Mouse (Mus musculus) adrenal gland, postnatal 4 days (tissue): ENCODE results near the gene Tollip. TPM values are rescaled to one million over a fixed set of nuclear protein-coding genes. Genes with fewer than 3 reads are reported as not detected.

ENCODE experiments used
- DNase-seq, 2 experiments: peaks; one replicate each; pipeline ENCODE4 v3.0.0; 2021 to 2022; ENCODE audit warnings: low spot score in 2 of 2, mixed read lengths in 2 of 2
- long read RNA-seq, 2 experiments: library from polyadenylated mRNA; stranded (forward); transcript quantifications; one replicate each; pipeline ENCODE4 v2.0.0; 2021
- total RNA-seq, 2 experiments: library from RNA; stranded (reverse); gene quantifications; 2 replicates each; pipeline ENCODE4 v1.2.3; 2021

The Tollip gene
- 10 to 100 TPM; 54.1 to 57.8 TPM for total RNA-seq
- long read RNA-seq, experiment 1, transcript Tollip-201 (6 exons, 3,788 nt) = major isoform, 53 of 67 reads
- long read RNA-seq, experiment 1, partial matches to known transcripts = 1 of 67 reads
- long read RNA-seq, experiment 1, other reads (novel, unspliced or antisense) = 10 of 67 reads
- long read RNA-seq, experiment 2, transcript Tollip-201 (6 exons, 3,788 nt) = major isoform, 77 of 120 reads
- long read RNA-seq, experiment 2, partial matches to known transcripts = 16 of 120 reads
- long read RNA-seq, experiment 2, other reads (novel, unspliced or antisense) = 23 of 120 reads

DNA sequence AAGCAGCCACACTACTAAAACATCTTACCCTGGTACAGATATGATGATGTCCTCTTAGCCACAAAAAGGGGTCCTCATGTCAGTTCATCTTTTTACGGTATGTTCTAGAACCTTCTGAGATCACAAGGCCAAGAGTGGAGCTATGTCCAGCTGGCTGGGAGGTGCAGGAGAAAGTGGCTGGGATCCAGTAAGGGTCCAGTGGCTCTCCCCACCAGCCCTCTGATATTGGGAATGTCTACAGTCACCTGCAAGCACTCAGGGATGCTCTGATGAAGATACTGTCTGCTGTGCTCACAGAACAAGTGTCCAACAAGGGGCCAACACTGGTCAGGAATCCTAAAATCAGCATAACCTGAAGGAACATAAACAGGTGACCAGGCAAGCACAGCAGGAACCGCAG, at the start of gene Tollip:
Gene Tollip, minus strand, starts transcription at position 101 of the 400 bp plus-strand sequence.
- DNase-seq = no peak

- DNase-seq = no peak
These were observed 48.0 kb upstream of the Tollip start for GRCm38 (mm10) chr7:141966281-141966680.

DNA sequence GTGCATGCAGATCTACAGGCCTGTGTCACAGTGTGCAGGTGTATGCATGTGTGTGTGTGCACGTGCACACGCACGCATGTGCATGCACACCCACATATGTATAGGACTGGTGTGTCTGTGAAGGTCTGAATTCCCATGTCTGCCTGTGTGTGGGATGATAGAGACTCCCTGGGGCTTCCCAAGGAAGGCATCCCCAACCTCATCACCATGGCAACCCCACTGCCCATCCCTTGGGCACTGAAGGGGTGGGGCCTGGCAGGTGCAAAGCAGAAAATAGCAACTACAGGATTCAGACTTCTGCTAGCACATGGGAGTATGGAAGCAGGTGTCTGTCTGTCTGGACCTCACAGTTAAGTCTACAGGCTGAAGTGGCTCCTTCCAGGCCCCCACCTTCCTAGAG, 44.2 kb upstream of the Tollip start:
- DNase-seq = no peak

- DNase-seq = no peak
These were observed 43.2 kb upstream of the Tollip start for GRCm38 (mm10) chr7:141961491-141961890.

DNA sequence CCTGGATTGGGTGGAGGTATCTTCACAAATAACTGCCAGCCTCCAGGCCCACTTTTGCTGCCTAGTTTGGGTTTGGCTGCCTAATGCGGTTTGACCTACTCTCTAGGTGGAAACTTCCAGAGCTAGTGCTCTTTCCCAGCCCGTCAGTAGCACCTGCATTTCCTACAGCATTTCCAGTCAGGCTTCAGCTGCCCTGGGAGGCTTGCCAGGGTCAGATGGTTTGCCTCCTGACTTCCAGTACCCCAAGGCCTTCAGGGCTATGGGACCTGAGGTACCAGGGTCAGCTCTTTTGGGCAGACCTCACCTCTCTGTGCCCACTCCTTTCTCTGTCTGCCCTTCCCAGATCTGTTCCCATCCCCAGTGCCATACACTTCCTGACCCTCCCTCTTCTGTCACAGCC, 42.6 kb upstream of the Tollip start:
- DNase-seq = no peak

DNA sequence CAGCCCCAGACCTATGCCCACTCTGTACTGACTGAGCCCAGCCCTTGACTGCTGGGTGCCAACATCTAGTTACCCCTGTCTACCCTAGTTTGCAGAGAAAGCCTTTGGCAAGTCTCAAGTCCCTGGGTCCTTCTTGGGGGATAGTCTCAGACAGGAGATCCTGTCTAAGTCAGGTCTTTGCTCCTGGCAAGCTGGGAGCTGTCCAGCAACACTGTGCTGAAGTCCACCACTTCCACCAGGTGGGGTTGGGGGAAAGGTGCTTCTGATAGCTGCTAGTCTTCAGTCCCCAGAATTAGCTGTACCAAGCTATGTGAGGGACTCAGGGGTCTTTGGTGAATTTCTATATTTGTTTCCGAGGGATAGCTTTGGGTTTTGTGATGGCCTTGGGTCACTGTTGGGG, 40.8 kb upstream of the Tollip start:
- DNase-seq = no peak

- DNase-seq = no peak
These were observed 39.9 kb upstream of the Tollip start for GRCm38 (mm10) chr7:141958211-141958610.

GRCm38 (mm10) chr7:141957524-141958051, 39.3 kb upstream of the Tollip start:
- no peak for DNase-seq

DNA sequence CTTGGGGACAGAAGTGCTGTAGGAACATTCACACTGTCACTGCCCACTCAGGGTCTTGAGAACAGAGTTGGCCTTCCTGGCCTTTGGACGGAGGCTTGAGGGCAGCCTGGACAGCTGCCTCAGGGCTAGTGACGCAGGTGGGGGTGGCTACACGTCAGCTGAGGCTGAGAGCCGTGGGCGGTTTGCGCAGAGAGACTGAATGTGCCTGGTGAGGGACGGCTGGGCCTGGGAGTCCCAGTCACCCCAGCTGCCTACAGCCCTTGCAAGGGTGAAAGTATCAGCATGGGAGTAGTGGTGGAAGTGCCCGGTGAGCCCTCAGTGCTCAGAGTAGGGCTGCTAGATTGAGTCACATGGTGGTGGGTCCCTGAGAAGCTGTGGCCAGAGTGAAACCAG, 37.9 kb upstream of the Tollip start:
- DNase-seq = no peak

GRCm38 (mm10) chr7:141955565-141956173, 37.4 kb upstream of the Tollip start:
- no peak for DNase-seq

DNA sequence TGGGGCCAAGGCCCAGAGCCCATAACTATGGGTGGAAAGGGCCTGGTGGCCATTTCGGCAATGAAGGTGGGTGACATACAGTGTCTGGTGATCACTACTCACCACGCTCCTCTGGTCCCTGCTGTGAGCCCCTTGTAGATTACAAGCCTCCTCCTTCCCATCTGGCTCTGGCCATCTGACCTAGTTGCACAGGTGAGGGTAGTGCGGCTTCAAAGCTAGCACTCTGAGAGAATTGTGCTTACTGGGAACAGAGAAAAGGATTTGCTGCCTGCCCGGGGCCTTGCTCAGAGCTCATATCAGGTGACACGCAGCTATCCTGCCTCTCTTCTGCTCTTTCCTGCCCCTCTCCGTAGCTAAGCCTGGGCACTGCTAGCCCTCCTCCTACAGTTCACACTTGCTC, 35.3 kb upstream of the Tollip start:
- no peak for DNase-seq

DNA sequence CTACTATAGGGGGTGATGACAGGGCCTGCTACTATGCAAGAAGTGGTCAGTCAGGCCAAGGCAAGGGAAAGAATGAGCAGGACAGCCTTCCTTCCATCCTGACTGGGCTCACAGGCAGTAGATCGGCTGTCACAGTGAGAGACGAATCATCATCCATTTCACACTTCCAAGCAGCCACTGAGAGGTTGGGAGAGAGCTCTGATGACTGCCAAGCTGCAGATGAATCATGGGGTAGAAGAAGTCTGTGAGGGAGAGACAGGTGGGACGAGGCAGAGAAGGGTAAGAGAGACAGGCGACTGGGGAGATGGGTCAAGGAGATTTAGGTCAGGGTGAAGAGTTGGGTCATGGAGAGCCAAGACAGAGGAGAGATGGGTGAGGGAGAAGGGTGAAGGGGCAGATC, 34.6 kb upstream of the Tollip start:
- no peak for DNase-seq

GRCm38 (mm10) chr7:141951821-141952220, 33.5 kb upstream of the Tollip start:
- DNase-seq = no peak

- DNase-seq = no peak
These were observed 32.1 kb upstream of the Tollip start for GRCm38 (mm10) chr7:141950104-141951013.

GRCm38 (mm10) chr7:141949799-141950103, 31.4 kb upstream of the Tollip start:
- DNase-seq = no peak

- DNase-seq = peak; percentile 83 to 87
These were observed 30.8 kb upstream of the Tollip start, which contains the start of gene Brsk2 for GRCm38 (mm10) chr7:141948906-141949798. Gene Brsk2, plus strand, starts transcription at chr7:141949751.

GRCm38 (mm10) chr7:141948045-141948444, 29.7 kb upstream of the Tollip start:
- no peak for DNase-seq

DNA sequence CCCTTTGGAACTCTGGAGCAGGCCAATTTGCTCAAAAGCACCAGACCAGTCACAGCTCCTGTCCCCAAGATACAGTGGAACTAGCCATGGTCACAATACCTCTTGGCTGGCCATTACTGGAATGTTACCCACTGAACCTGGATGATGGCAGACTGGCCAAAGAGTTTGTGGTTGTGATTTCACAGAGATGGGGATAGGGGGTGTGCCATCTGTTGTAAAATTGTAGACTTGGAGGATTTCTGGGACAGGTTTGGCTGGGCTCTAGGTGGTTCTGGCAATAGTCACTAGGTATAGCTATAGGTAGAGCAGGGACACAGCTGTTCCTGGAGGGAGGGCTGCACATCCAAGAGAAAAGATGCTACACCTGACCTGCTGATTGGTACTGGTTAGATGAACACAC, 29.2 kb upstream of the Tollip start:
- no peak for DNase-seq

- no peak for DNase-seq
These were observed 27.6 kb upstream of the Tollip start for GRCm38 (mm10) chr7:141945927-141946326.

DNA sequence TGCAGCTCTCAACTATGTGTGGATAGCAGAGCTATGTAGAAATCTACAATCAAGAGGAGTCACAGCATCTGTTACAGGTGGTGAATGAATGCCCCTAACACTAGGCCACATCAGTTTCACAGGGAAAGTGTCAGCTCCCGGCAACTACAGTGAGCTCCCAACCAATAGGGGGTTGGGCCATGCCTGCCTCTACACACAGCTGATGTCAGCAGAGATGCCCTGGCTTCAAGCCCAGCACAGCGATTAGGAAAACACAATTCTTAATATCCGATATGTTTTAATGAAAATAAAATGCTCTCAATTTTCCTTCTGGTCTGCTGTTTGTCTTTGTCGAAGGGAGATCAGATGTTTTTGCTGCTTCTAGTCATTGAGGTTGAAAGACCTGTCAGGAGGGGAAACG, 25.1 kb upstream of the Tollip start:
- no peak for DNase-seq

GRCm38 (mm10) chr7:141934951-141935350, 16.6 kb upstream of the Tollip start:
- no peak for DNase-seq
